Mouse (Mus musculus): ENCODE data around the gene Gsap. TPM values are rescaled to one million over a fixed set of nuclear protein-coding genes. Genes with fewer than 3 reads are reported as not detected.
"Not testable (repeated sequence)": the region's sequence is repeated elsewhere in the genome, so short reads cannot be mapped to it uniquely, and the experiment has no call there.

Gsap gene
- total RNA-seq, 2 experiments from 2014 or later: 6.3 to 10.0 TPM

- DNase-seq (ENCODE audit: extremely low spot score in 1 of 2, low spot score in 1 of 2): no peak
Measured at GRCm38 (mm10) chr5:21175132-21176112, 10.6 kb upstream of the Gsap start.

GRCm38 (mm10) chr5:21179496-21179895, 6.6 kb upstream of the Gsap start:
- DNase-seq (ENCODE audit: extremely low spot score in 1 of 2, low spot score in 1 of 2): no peak

- DNase-seq (ENCODE audit: extremely low spot score in 1 of 2, low spot score in 1 of 2): not testable (repeated sequence)
Measured at GRCm38 (mm10) chr5:21183046-21183445, 3.0 kb upstream of the Gsap start.

GRCm38 (mm10) chr5:21186821-21187220, 766 bp downstream of the Gsap start:
- DNase-seq (ENCODE audit: extremely low spot score in 1 of 2, low spot score in 1 of 2): no peak

- DNase-seq (ENCODE audit: extremely low spot score in 1 of 2, low spot score in 1 of 2): no peak
Measured at GRCm38 (mm10) chr5:21188435-21188834, 2.4 kb downstream of the Gsap start.

- DNase-seq (ENCODE audit: extremely low spot score in 1 of 2, low spot score in 1 of 2): no peak
Measured at GRCm38 (mm10) chr5:21189036-21189435, 3.0 kb downstream of the Gsap start.

GRCm38 (mm10) chr5:21189460-21189859, 3.4 kb downstream of the Gsap start:
- DNase-seq (ENCODE audit: extremely low spot score in 1 of 2, low spot score in 1 of 2): no peak

GRCm38 (mm10) chr5:21203504-21203903, 17.4 kb downstream of the Gsap start:
- no peak for DNase-seq (ENCODE audit: extremely low spot score in 1 of 2, low spot score in 1 of 2)

- no peak for DNase-seq (ENCODE audit: extremely low spot score in 1 of 2, low spot score in 1 of 2)
Measured at GRCm38 (mm10) chr5:21204157-21204556, 18.1 kb downstream of the Gsap start.

GRCm38 (mm10) chr5:21206014-21206413, 20.0 kb downstream of the Gsap start:
- no peak for DNase-seq (ENCODE audit: extremely low spot score in 1 of 2, low spot score in 1 of 2)

GRCm38 (mm10) chr5:21211406-21211805, 25.4 kb downstream of the Gsap start:
- no peak for DNase-seq (ENCODE audit: extremely low spot score in 1 of 2, low spot score in 1 of 2)

GRCm38 (mm10) chr5:21212933-21213332, 26.9 kb downstream of the Gsap start:
- no peak for DNase-seq (ENCODE audit: extremely low spot score in 1 of 2, low spot score in 1 of 2)

- DNase-seq (ENCODE audit: extremely low spot score in 1 of 2, low spot score in 1 of 2): no peak
Measured at GRCm38 (mm10) chr5:21213801-21214200, 27.7 kb downstream of the Gsap start.

GRCm38 (mm10) chr5:21217453-21218294, 31.6 kb downstream of the Gsap start:
- no peak for DNase-seq (ENCODE audit: extremely low spot score in 1 of 2, low spot score in 1 of 2)

GRCm38 (mm10) chr5:21232876-21233275, 46.8 kb downstream of the Gsap start:
- DNase-seq (ENCODE audit: extremely low spot score in 1 of 2, low spot score in 1 of 2): no peak

GRCm38 (mm10) chr5:21244575-21244974, 58.5 kb downstream of the Gsap start:
- no peak for DNase-seq (ENCODE audit: extremely low spot score in 1 of 2, low spot score in 1 of 2)

- no peak for DNase-seq (ENCODE audit: extremely low spot score in 1 of 2, low spot score in 1 of 2)
Measured at GRCm38 (mm10) chr5:21245241-21245640, 59.2 kb downstream of the Gsap start.

GRCm38 (mm10) chr5:21246794-21247193, 60.7 kb downstream of the Gsap start:
- no peak for DNase-seq (ENCODE audit: extremely low spot score in 1 of 2, low spot score in 1 of 2)

- no peak for DNase-seq (ENCODE audit: extremely low spot score in 1 of 2, low spot score in 1 of 2)
Measured at GRCm38 (mm10) chr5:21247916-21248315, 61.9 kb downstream of the Gsap start.

- DNase-seq (ENCODE audit: extremely low spot score in 1 of 2, low spot score in 1 of 2): no peak
Measured at GRCm38 (mm10) chr5:21248834-21249233, 62.8 kb downstream of the Gsap start.

Measured in layer of hippocampus, postnatal 25 days (tissue).